Mouse (Mus musculus) R1 (cell line): ENCODE measurements at regions not wholly inside any gene's neighbourhood (a gene's known extent, or its start where the extent isn't known, plus 50 kb on each side); places are given as distances from the start of the nearest gene placed in this dataset.

ENCODE experiments used
- DNase-seq: peaks from one replicate; pipeline ENCODE4 v3.0.0-alpha.2; 2018; ENCODE audit warnings: low read depth, low spot score

DNA sequence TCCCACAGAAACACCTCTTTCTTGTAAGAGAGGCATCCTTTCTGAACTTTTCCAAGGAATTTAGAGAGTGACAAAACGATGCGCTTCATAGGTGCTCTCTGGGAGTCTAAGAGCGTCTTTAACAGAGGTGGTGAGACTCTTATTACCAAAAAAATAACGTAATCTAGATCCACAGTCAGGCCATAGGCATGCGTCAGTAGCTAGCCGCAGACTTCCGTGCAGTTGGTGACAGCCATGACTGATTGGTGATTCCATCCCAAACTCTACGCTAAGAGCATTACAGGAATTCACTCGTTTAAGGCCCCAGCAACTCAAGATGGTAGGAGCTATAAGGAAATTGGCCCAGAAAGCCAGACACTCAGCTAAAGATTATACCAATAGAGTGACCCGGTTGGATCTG lies 197.4 kb downstream of the Sox9 start:
- no peak for DNase-seq

DNA sequence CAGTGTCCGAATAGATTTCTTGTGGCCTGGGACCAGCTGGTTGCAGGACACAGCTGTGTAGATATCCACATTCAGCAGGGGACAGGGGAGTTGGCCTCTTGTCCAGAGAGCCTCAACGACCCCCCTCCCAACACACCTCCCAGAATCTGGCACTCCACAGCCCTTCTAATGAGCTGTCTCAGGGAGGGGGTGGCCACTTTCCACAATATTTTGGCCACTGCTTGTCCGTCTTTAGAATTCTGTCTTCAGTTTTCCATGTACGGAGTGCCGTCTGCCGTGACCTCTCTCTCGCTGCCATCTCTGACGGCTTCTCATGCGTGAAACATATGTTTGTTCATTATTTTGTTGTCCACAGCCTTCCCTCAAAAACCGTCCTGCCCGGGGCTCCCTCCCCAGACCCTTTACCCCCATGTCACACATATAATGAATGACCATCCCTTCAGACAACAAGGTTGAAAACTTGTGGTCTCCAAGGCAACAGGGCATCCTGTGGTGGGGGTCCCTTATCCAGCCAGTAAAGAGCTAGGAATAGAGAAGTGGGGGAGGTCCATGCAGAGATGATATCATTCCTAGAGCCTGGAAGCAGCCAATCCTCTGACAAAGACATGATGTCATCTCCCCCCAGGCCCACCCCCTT lies 200.3 kb downstream of the Sox9 start:
- no peak for DNase-seq

DNA sequence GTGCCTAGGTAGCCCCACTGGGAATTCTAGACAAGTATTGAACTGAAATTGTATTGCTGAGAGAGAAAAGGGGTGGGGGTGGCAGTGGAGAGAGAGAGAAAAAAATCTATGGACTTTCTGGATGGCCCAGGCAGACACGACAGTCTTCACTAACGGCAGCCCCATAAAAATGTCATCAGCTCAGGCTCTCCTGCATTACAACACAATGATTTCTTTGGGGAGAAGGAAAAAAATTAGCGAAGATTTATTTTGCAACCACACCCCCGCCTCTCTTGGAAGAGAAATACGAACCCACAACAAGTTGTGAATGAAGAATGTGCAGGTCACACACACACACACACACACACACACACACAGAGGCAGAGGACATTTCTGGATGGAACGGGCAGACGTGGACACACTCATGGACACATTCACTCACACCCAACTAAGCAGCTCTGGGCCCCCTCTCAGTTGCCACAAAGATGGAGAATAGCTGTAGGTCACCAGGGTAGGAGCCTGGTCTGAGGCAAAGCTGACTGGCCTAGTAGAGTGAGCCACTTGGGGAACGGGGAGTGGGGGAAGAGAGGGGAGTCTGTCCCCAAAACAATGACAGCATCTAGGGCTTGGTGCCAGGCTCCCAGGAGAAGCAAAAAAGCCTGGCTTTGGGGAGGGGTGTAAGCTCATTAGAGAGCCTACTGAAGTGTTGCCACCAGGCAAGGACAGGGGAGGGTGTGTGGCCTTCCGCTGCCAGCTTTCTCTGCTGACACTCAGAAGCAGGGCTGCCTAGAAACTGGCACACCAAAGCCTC lies 201.0 kb downstream of the Sox9 start:
- no peak for DNase-seq

DNA sequence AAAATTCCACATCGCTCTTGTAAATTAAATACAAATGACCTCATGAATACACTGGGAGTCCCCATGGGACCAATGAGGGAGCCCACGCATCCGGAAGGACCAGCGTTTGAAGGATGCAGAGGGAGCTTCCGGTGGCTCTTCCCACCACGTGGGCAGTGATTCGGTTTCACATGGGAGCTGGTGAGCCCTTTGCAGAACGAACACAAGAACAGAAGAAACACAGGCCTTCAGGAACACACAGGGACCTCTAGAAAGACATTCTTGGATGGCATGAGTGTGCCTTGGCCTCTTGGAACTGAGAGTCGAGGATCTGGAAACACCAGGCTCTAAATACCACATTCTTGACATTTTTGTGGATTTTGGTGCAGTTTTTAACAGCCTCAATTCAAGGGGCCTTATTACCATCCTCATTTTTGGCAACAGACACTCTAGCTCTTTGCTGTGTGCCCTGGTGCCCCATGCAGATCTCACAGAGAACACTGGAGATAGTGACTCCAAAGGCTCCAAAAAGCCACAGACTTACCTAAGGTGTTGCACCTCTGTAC lies 204.1 kb downstream of the Sox9 start:
- DNase-seq = no peak

DNA sequence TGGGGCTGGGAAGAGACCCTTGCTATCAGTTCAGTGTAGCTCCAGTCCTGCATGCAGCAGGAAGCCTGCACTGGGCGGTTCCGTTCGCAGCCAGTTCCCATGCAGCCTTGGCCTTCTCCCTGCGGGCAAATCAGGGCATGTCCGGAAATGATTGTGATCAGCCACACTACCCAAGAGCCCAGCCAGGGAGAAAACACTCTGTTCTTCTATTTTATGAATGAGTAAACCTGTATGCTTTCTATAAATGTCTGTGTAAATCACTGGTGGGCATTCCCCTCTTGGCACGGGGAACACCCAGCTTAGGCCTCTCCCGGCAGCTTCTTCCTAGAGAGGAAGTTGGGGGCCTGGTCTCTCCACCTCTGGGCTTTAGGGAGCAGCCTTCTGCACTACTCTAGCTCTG lies 205.8 kb downstream of the Sox9 start:
- no peak for DNase-seq

DNA sequence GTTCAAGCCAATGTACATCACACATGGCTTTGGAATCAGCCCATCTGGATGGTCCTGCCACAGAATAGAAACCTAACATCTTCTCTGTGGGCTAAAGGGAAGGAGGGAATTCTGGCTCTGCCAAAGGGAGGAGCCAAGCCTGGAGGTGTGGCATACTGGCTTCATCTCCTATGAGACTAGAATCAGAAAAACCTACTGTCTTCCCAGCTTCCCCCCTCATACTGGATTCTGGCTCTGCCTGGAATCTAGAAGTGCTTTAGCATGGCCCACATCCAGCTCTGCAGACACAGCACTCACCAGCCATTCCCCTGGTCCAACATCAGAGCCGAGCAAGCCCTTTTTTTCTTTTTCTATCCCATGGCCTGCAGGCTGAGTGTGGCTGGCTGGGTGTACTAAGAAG lies 206.9 kb downstream of the Sox9 start:
- no peak for DNase-seq

DNA sequence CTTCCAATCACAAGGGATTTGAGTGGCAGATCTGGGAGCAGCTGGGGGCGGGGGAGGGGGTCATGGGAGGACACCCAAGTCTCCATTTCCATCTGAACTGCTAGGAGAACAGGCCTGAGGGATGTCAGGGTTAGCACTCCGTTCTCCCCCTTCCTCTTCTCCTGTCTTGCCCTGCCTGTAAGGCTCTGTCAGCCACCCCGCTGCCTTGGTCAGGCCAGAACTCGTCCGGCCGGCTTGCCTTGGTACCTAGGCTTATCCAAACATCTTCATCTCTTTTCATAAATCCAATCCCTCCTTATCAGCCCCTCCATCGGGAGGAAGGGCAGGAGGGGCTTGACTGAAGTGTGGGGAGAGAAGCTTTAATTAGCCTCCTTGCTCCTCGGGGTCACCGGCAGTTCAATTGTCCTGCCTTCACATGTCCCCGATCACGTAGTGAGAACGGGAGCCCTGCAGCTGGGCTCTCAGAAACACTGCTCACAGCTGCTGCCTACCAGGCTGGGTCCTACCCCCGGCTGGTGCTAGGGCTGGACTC lies 208.0 kb downstream of the Sox9 start:
- no peak for DNase-seq

DNA sequence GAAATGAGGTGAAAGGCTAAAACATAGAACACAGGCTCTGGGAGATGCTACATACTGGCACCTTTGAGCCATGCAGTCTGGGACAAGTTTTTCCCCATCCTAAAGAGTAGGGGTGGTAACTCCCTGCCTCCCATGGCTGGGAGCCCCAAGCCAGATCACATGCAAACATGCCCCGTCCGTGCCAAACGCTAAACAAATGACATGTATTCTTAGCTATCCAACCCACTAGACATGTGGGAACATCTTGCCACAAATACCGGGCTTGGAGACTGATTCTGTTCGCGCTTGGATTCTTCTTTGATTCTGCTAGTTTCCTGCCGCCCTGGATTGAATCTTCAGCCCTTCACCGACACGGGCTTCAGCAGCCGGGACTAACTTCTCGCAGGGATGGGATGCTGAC lies 208.7 kb downstream of the Sox9 start:
- no peak for DNase-seq

DNA sequence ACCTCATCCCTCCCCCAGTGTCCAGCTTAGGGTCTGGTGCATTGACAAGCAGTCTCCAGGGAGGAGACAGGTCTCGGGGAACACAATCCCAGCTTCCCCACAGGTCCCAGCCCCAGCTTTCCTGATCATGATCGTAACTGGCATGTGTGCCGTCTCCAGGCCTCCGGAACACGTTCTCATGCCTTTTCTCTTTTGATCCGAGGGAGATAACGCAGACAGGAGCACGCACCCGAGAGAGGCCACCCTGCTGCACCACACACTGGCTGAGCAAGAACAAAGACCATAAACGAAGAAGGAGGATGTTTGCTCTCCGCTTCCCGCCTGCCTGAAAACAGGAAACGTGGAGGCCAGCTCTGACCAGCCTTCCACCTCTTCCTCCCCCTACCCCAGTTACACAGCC lies 209.8 kb downstream of the Sox9 start:
- no peak for DNase-seq

DNA sequence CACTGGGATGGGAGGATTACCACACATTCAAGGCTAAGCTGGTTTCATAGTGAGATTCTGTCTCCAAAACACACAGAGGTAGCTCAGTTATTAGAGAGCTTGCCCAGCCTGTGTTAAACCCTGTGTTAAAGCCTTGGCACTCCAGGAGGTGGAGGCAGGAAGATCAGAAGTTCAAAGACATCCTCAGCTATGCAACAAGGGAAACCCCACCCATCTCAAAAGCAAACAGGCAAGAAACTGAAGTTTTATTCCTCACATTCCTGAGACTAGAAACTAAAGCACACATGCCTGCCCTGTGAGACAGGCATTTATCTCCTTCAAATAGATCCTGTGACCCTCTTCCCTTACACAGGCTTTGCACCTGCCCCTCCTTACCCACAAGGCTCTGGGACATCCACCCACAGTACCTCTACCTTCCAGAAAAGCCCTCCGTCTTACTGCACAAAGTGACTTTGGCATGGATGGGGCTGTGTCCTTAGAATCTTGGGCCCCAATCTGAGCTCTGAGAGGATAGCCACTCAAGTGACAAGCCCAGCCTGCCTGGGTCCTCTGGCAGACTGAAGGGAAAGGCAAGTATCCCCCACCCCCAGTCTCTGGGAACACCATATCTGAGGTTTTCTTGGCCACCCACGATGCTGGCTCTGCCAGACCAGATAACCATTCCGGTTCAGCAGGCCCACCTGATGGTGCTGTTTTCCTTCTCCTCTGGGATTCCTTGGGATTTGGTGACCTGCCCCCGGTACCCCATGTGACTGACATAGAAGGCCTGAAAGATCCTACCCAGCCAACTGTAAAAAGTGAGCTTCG lies 217.0 kb downstream of the Sox9 start:
- peak; percentile 48 for DNase-seq

DNA sequence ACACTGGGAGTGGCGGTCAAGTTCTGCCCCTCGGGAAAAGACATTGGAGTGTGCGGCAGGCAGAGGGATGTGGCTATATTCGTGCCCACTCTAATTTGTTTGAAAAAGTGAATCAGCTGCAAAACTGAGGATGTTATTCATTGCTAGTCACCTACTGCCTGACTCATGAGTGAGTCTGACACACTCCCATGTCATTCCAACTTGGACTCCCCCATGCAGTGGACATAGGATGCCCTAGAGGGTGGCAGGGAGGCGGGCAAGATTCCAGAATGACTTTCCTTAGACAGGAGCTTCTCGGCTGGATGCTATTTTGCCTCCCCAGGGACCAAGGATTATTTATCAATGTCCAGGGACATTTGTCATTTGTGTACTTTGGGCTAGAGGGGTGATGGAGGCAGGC lies 219.0 kb downstream of the Sox9 start:
- DNase-seq = no peak

DNA sequence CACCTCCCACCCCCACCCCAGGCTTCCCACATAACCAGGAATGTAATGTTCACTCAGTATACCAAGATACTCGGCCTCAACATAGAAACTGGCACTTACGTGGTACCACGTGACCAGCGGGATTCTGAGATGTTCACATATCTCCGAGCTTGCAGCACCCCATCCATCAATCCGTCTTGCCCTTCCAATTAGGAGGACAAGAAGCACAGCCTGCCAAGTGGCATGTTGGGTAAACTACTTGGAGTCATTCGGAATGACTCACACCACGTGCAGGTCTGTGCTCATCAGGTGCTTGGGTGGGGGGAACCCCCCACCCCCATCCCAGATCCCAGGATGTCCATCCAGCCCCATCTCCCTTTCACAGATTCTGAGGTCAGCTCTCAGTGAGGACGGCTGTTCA lies 223.9 kb downstream of the Sox9 start:
- DNase-seq = no peak

DNA sequence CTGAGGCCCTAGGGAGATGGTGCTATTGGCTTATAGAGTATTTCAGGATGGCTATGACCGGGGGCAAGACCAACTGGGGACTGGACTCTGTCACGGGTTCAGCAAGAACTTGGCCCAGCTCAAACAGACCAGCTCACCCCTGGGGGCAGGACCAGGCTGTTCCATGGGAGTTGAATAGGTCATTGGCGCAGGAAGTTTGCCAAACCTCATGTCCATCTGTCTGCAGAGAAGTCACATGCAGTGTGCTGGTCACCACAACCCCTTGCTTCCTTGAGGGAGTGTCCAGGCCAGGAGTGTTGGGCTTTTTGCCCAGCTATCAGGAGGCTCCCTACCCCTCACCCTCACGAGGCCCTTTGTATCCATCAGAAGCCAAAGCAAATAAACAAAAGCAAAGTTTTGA lies 226.5 kb downstream of the Sox9 start:
- DNase-seq = no peak

DNA sequence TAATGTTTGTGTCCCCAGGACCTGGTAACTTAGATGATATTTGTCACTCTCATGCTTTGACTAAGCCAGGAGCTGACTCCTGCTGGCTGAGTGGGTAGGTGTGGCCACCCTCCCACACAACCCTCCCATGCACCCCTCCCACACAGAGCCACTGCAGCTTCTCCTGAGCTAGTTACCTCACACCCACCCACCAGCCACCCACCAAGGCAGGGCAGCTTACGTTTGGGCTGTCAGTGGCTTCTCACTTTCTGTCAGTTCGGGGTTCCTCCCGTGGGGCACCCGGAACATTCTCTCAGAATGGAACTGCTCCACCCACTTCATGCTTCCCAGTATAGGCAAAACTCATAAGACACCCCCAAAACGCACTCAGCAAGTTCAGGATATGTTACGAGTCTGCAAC lies 227.4 kb downstream of the Sox9 start:
- no peak for DNase-seq

DNA sequence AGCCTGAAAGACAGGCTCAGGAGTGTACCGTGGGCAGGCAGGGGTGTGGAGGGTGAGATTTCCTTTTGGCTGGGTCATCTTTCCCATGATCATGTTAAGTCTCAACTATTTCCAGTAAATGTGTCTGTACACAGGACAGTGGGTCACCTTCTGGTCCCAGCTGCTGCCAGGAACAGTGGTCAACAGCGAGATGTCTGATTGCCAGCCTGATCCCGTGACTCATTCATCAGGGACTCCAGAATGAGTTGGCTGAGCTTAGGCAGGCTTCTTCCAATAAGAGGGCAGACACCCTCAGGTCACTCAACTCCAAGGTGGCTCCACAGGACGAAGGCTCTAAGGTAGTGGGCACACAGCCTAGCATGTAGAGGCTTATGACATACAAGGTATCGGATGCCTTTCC lies 228.9 kb downstream of the Sox9 start:
- no peak for DNase-seq

DNA sequence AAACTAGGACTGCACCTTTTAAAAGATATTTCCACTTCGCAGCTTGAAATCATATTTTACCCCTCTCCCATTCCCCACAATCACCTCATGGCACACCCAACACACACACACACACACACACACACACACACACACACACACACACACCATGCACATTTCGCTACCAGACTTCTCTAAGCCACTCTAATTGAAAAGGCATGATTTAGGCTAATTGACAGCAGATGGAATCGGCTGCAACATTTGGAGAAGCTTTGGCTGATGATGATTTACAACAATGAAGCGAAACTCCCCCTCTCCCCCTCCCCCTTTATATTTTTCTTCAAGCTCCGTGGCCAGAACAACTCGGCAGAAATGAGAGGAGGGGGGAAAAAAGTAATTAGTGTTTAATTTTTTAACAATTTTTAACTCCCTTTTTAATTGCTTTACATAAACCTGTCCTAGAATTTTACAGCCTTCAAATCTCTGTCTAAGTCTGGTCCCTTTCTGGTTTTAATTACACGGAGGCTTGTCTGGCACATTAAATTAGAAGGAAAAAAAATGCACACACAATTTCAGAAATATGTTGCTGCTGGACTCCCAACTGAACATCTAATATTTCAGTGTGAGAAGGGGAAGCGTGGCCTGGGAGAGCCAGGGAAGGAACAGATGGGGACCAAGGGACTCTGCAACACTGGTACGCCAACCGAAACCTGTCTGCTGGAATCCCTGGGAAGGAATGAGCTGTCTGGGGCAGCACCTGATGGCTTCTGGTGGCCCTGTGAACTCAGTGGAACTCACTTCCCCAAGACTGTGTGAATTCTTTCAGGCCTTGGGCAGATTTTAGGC lies 232.4 kb downstream of the Sox9 start:
- no peak for DNase-seq

DNA sequence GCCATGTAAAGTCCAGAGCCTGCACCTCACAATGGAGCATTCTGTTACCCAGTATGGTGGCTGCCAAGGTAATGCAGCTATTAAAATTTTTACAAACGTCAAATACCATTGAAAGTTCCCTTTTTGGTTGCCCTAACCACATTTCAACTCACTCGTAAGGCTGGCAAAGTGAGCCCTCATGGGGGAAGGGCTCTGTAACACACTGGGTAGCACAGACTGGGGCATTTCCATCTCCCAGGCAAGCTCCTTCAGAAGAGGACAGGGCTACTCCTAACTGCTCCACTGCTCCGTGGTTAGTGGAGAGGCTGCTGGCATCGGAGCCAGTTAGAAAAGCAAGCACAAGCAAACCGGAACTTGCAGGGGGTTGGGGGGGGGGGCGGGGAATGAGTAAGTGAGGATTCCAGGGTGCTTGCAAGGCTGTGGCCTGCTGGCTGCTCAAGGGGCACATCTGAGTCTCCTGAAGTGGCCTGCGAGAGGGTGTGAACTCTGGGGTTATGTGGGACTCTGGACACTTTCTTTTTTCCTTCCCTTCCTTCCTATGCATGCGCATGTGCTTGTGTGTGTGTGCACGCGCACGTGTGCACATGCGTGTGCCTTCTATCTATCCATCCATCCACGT lies 233.8 kb downstream of the Sox9 start:
- DNase-seq = no peak

DNA sequence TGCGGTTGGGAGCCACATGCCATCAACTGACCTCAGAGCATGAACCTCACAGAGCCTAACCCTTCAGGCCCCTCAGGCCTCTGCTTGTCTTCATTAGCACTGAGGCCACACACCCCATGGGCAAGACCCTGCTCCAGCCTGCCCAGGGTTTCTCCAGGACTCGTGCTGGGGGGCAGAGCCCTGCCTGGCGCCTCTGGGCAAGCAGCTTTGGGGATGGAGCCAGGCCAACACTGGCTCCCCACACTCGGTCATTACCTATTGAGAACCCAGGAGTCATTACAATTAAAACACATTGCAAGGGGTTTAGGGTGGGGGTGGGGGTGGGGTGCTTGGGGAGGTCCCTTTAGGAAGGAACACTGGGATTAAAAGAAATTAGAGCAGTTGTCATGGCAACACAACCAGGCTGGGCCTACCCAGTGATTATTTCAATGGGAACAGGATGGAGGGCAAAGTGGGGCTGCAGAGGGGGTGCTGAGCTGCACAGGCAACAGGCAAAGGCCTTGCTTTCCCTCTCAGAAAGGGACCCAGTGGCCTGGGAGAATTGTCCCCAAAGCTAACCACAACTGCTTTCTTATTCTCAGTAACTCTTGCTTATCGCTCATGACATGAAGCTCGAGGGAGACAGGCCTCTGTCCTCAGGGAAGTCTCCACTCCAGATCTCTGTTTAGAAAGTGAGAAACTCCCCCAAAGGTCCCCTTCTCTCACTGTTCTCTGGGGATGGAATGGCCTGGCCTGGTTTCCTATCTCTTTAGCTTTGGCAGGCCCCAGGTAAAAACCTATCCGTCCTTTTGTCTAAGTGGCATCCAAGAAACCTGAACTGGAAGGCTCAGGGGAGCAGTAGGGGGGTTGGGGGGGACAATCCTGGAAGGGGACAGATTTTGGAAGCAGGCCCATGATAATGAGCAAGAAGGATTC lies 235.0 kb downstream of the Sox9 start:
- peak; percentile 33 for DNase-seq

DNA sequence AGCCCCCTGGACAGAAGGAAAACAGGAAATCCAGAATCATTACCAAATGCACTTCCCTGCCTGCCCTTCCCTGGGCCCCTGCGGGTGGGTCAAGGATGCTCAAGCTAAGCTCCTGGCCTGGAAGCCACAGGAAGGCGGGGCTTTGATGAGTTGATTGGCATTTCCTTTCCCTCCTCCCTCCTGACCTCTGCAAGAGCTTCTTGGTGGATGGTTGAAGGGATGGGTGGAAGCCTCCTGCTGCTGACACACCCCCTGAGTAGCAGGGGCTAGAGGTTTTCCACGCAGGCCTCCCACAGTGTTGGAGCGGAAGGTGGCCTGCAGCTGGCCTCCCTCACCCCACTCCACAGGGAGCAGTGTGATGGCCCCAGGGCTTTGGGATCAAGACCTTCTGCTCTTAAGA lies 239.5 kb downstream of the Sox9 start:
- DNase-seq = peak; percentile 86

DNA sequence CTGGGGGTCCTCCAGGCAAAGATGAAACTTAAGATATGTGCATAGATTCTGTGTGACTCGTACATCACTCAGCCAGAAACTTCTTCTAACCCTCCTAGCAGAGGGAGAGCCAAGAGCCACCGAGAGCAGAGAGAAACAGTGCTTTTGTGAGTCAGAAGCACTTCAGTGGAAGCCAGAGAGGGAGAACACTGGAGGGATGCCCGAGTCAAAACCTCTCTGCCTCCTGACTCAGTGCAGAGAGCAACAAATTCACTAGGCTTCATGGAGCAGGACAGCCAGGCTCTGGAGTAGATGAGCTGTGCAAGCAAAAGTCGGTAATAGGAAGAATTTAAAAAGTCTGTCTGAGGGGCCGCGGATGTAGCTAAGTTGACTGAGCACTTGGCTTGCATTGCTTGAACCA lies 245.0 kb downstream of the Sox9 start:
- DNase-seq = no peak
